Mouse (Mus musculus): ENCODE data around the gene Htr6.

Htr6 gene

DNA sequence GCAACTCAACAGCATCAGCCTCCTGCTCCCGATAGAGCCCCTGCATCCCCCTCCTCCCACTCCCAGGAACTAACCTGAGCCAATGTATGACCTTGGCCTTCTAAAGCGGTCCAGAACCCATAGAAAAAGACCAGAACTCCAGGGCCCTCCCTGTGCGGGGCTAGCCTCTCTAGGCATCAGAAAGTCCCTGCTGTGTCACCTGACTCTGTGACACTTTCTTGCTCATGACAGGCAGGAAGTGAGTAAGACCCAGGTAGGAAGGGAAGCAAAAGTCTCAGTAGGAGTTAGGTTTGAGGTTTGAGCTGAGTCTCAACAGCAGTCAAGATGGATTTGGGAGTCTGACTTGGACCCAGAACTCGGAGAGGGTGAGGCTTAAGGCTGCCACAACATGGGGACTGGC lies 11.6 kb upstream of the Htr6 start:
- DNase-seq = no peak

DNA sequence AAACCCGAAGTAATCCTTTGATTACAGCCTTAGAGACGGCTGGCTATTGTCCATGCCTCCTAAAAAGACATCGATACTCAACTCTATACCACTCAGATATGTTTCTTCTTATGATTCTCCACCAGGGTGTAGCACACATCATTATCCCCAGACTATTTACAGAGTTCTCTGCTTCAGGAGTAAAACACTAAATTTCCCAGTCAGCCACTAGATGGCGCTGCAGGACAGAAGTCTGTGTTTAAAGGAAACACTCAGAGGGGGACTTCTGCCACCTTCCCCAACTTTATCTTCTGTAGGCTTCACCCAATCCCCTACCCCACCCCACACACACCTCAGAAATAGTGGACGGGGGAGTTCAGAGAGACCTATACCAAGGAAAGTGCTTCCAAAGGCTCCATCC lies 10.7 kb upstream of the Htr6 start:
- peak; percentile 75 to 90 for DNase-seq

DNA sequence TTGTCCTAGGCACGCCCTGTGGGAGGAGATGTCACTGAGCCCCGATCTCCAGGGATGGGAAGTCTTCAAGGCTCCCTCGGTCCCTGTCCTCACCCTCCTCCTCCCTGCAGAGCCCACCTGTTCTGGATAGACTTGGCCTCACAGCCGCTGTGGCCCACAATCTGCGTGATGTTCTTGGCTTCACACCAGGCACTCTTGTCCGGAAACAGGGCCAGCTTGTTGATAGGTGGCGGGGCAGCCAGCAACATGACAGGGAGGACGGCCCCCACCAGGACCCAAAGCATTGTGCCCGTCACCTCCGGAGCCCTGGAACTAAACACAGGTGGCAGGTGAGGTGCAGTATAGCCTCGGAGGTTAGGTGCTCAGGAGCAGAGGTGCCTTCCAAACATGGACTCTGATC lies 10.0 kb upstream of the Htr6 start:
- no peak for DNase-seq

DNA sequence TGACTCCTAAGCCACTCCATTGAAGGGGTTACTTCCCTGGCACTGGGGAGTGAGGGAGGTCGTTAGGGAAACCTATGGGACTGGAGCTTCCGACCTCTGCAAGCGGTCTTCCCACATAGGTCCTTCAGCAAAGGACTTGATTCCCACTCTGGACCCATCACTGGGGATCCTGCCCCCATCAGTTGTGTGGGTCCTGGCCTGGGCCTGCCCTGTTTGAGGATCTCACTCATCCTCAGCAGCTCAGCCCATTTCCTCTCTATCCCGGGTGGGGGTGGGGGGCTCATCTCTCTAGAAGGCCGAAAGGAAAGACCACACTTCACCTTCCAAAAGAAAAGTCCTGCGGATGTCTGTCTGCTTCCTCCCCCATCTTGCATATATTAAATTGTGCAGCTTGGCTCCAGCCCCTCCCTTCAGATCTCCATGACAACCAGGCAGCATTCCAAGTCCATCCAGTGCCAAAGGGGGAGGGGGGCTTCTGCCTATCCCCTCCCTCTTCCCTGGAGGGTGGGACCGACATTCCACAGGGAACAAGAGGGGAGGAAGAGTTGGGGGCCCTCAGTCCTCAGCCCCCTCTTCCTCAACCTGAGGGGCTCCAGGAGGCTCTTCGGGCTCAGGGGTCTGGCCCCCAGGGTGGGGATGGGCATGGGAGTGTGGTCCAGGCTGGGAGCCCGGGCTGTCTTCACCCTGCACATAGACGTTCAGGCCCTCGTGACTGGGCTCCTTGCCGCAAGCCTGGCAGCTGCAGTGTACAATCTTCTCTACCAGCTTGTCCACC lies 7.6 kb upstream of the Htr6 start:
- DNase-seq = no peak

DNA sequence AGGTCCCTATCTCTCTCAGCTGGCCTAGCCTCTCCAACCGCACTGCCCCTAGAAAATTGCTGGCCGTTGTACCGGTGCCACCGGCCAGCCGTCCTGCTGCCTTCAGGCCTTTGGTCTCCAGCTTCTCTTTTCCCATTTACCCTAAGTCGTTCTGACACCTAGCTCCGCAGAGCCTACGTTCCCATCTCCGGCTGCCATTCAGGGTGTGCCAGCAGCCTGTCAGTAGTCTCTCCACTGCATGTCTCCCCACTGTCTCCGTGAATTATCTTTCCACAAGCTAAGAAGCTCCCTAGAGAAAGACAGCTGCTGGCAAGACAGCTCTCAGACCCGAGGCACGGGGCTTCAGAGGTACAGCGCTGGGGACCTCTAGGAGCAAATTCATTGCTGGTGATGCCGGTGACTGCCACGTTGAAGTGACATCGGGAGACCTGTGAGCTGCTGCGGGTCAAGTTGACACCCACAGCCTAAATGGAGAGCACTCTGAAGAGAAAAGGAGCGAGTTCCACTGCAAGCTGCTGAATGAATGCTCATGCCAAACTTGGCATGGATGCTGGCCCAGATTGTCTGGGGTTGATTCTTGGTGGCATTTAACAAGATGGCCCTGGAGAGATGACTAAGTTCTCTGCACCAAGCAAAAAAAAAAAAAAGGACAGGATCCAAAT lies 6.0 kb upstream of the Htr6 start:
- no peak for DNase-seq

DNA sequence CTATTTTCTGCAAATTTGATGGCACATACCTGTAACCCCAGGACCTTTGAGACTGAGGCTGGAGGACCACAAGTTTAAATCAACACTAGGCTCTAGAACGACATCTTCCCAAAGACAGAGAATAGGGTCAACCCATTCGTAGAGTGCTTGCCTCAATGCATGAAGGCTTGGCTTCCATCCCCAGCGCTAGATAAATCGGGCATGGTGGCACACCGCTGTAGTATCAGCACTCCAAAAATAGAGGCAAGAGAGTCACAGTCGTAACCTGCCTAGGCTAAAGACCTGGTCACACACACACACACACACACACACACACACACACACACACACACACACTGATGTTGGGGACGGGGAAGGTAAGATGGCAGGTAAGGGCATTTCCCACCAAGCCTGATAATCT lies 4.9 kb upstream of the Htr6 start:
- DNase-seq = no peak

DNA sequence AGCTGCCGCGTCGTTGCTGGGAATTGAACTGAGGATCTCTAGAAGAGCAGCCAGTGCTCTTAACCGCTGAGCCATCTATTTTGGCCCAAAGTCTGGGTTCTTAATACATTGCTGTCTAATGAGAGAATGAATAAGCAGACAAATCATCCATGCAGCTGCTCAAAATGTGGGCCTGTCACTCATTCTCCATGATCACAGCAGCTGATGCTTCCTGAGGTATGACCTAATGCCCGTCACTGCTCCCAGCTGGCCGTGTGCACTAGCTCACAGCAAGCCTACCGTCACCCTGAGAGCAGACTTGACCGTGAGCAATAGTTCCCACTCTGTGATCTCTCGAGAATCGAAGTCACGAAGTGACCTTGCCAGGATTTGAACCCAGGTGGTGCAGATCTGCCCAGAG lies 4.1 kb upstream of the Htr6 start:
- DNase-seq = no peak

DNA sequence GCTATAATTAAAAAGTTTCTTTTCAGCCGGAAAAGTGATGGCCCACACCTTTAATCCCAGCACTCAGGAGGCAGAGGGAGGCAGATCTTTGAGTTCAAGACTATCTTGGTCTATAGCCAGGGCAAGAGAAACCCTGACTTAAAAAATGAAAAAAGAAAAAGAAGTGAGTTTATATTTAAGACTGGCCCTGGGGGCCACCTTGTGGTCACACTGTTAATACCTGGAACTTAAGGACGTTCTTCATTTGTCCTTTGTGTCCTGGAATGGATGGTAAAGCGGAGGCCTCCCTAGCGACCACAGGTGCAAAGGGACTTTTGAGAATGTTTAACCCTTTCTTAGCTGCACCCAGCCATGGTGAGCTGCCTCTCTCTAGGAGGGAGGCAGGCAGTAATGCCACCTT lies 3.4 kb upstream of the Htr6 start:
- DNase-seq = peak in 1 of 2 experiments; percentile 49

DNA sequence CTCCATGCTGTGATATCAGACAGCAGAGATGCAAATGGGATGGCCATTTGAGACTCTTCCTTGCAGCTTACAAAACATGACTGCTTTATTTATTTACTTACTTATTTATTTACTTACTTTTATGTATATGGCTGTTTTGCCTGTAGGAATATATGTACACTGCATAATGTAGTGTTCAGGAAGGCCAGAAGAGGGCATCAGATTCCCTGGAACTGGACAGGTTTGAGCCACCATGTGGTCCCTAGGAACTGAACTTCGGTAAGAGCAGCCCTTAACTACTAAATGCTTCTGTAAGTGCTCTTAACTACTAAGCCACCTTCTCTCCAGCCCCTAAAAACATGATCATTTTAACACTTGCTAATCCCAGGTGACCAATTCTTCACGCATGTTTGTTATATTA lies 2.9 kb upstream of the Htr6 start:
- peak in 1 of 2 experiments; percentile 61 for DNase-seq

DNA sequence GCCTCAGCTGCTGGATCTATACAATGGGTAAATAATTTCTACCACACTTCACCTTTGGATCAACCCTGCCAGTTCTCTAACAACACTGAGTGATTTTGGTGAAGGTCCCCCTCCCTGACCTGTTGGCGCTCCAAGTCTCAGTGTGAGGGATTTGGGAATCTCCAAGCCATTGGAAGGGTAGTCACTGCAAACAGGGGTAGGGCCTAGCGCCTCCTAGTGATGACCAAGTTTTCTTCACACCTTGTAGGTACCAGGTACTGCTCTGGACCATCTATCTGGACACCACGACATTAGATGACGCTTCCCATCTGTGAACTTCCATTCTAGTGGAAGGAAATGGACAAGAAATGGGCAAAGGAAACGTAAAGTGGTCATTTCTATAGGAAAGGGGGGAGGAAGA lies 545 bp upstream of the Htr6 start:
- DNase-seq = peak in 1 of 2 experiments; percentile 53

DNA sequence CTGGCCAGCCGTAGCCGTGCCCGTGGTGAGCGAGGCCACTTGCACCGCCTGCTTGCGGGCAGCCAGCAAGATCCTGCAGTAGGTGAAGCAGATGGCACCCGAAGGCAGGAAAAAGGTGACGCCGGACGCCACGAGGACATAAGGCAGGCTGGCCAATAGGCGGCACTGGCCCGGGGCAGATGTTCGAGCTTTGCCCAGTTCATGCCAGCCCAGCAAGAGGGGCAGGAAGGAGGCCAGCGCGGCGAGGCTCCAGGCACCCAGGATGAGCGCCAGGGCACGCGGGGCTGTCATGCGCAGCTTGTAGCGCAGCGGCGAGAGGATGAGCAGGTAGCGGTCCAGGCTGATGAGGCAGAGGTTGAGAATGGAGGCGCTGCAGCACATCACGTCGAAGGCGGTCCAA lies 1.3 kb downstream of the Htr6 start:
- no peak for DNase-seq

DNA sequence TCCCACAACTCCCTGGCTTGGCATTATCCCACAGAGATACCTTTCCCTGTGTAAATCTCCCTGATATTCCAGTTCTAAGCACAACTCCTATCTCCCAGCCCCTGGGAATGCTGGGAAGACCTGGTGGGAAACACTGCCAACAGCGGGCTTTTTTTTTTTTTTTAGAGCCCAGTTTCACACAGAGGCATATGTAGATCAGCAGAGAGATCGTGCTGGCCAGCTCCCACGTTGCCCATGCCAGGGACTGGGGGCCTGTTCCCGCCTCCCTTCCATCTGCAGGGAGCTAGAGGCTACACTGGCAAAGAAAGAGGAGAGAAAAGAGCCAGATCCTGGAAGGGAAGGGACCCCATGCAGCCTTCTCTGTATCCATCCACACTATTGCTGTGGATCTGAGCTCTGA lies 7.1 kb downstream of the Htr6 start:
- no peak for DNase-seq

DNA sequence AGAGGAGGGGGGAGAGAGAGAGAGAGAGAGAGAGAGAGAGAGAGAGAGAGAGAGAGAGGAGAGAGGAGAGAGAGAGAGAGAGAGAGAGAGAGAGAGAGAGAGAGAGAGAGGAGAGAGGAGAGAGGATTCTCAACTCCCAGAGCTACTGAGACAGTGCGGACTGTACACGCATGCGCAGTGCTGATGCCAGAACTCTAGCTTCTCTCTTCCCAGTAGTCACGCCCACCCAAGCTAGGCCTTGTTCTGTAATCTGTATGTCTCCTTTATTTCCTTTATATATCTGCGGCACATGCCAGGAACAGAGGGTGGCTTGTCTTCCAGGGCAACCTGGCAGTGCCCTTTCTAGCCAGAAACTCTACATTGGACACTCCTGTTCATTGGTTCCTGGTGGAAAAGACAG lies 10.5 kb downstream of the Htr6 start:
- DNase-seq = no peak

DNA sequence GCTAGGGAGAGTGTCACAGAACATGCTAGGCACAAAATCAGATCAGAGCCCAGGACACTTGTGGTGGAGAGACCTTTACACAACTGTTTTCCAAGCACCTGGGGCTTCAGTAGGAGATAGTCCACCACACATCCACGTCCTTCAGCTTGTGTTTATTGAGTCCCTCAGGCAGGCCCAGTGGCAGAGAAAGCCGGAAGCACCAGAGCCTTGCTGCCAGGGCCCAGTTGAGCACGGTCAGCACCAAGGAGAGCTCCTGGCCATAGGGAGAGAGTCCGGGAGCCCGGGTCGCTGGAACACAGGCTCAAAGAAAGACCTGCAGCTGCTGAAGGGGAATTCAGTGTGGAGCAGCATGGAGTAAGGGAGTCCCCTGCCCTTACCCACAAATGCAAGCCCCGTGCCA lies 15.8 kb downstream of the Htr6 start:
- peak; percentile 61 to 63 for DNase-seq

DNA sequence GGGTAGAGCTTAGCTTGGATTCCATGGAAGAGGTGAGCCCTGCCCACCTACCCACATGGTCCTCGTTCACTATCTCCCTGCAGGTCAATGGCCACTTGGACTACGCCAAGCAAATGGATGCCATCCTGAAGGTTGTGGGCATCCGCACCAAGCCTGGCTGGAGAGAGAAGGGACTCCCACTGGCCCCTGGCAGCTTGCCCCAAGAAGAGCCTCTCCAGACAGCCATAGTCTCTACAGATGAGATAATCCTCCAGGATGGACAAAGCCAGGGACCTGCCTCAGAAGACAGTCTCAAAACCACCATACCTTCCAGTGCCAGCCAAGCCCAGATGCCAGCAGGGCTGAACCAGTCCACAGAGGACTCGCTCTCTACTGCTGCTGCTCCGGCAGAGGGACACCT lies 17.3 kb downstream of the Htr6 start:
- DNase-seq = no peak

DNA sequence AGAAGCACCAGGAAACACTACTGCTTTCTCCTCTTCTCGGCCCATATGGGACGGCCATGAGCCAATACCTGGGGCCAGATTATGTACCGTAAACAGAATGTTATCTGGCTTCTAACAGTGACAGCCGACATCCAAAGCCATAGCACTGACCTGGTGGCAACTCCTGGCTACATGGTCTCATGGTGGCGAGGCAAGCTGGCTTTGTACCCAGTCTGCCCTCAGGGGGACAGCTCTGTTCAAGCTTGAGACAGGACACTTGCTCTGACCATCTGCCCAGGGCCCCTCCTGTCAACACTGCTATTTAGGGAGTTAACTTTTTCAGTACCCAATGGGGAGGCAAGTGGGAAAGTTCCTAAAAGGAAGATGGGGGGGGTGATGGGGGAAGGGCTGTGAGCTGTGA lies 18.1 kb downstream of the Htr6 start:
- DNase-seq = no peak

DNA sequence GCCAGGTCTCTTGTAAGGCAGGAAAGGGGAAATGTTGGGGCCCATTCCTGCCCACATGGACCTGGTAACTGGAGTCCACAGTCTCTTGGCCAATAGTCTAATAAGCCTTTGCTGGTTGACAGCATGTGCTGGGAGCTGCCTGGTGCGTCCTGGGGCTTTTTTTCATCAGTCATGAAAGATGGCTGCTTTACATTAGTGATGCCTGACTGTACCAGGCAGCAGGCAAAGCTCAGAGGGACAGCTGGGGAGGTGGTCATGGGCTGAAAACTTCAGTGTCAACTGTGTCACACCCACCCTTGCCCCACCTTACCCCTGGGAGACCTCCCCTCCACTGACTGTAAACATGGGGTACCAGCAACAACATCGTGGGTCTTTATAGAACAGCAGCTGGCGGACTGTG lies 19.6 kb downstream of the Htr6 start:
- DNase-seq = no peak

DNA sequence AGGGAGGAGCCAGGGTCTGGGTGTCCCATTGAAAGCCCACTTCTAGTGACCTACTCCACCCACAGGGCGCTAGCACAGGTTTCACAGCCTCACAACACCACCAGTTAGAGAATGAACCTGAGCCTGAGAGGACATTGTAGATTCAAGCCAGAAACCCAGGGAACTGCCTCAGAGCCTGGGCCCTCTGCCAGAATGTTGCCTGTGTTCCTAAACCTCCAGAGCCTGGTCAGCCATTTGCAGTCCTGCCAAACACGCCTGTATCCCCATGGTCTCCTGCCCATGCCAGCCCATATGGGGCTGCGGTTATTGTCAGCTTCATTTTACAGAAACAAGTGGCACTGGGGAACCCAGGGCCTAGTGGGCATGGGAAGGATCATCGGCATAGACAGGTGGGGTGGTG lies 20.0 kb downstream of the Htr6 start:
- no peak for DNase-seq

DNA sequence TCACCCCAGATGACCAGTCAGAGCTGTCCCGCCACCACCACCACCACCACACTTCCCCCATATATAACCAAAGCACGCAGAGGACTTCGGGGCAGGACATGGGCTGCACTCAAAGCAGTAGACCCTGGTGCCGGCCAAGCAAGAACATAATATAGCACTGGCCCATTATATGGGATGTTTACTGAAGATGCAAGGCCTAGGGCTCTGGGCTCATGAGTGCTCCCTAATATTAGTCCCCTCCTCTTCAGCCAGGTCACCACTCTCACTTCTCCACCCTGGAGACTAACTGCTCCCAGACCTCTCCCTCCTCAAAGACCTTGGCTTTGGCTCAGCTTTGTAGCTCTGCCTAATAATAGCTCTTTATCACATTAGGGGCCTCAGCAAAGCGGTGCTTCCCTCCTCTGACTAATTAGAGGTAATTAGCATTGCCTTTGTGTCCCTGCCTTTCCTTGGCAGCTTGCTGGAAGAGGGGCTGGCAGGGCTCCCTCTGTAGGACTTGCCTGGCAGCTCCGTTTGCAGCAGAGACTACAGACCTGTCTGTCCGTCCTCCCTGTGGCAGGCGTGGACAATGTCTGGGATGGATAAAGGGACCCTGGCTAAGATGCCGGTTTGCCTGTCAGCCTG lies 21.0 kb downstream of the Htr6 start:
- no peak for DNase-seq

DNA sequence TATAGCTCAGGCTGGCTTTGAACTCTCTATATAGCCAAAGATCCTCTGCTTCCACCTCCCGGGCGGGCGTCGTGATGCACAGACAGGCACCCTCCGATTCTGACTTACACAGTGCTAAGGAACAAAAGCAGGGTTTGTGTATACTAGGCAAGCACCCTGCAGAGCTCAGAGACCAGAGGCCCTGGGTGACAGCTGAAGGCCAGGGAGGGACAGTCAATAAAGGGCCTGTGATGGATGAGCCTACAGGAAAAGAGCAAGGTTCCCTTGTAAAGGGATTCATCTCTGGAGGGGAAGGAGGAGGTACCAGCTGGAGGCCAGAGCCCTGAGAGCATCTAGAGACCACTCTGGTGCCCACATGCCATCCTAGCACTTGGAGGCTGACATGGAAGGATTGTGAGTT lies 22.0 kb downstream of the Htr6 start:
- DNase-seq = no peak

DNA sequence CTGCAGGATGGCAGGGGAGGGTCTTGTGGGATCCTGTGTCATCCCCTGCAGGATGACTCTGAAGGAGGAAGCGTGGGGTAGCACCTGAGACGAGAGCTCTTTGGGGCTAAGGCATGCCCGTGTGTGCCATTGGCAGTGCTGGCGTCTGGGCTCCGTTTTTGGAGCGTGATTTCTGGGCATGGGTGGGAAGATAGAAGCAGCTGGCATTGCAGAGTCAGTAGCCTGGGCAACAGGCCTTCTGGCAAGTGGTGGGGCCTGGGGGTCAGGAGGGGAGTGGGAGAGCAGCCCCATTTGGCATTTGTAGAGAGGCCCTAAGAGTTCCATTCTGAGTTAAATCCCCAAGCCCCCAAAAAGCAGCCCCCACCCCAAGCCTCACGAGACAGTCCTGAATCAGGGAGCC lies 22.6 kb downstream of the Htr6 start:
- no peak for DNase-seq

DNA sequence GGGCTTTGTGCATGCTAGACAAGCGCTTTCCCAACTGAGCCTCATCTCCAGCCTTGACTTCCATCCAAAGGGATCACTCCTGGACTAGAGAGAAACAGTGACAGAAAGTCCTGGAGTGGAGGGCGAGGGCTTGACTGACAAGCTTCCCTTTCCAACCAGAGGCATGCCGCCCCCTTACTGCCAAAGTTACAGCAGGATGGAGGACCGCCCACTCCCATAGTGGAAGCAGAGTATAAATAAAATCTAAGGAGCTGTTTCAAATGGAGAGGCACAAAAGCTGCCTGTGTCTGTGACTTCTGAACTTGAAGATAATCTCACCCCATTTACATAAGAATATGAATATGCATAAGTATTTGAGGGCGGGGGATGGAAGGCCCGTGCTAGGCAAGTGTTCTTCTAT lies 26.9 kb downstream of the Htr6 start:
- no peak for DNase-seq

DNA sequence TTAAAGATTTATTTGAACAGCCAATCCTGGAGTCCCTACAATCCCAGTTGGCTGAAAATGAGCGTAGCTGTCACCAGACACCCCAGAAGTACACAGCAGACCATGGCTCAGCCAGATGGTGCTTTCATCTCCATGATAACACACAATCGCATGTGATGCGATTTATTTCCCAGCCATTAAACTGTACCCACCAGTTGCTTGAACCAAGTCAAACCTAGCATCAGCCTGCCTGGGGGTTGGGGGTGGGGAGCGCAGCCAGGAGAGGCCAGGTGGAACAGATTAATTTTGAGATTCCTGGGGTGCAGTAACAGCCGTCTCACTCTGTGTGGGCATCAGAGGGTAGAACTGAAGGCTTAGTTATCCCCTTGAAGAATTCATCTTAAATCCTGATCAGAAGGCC lies 29.0 kb downstream of the Htr6 start:
- no peak for DNase-seq

DNA sequence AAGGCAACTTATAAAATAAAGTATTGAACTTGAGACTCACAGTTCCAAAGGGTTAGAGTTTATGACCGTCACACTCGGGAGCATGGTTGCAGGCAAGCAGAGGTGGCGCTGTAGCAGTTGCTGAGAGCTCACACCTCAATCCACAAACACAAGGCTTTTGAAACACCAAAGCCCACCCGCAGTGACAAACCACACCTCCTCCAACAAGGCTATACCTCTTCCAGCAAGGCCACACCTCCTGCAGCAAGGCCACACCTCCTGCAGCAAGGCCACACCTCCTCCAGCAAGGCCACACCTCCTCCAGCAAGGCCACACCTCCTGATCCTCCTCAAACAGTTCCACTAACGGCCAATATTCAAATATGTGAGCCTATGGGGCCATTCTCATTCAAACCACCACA lies 30.8 kb downstream of the Htr6 start:
- no peak for DNase-seq

Data from kidney, postnatal 25 days (tissue).